Mouse (Mus musculus) lung, postnatal 0 days (tissue): ENCODE measurements around the gene Tmem176b. TPM values are rescaled to one million over a fixed set of nuclear protein-coding genes. Genes with fewer than 3 reads are reported as not detected.

Experiments
- ATAC-seq: fragments of 200-750 bp; cut with Nextera tagmentation; 2 replicates; pipeline ENCODE4 v1.8.0; 2017; ENCODE audit warnings: moderate library complexity
- DNase-seq: peaks from one replicate; pipeline ENCODE4 v3.0.0-alpha.2; 2016; ENCODE audit warnings: low spot score
- H3K27ac ChIP-seq: fragments of 300-500 bp; sonication (generic); 2 replicates; pipeline ENCODE4 v1.5.1; 2014; ENCODE audit warnings: antibody characterized with exemption, mild to moderate bottlenecking, low read length, mixed read lengths
- H3K27me3 ChIP-seq: fragments of 300-500 bp; sonication (generic); replicated peaks from 2 replicates; pipeline ENCODE4 v1.6.1; 2014; ENCODE audit warnings: low read length, mixed read lengths; ENCODE audit not compliant: insufficient read depth
- H3K36me3 ChIP-seq: fragments of 300-500 bp; sonication (generic); 2 replicates; pipeline ENCODE4 v1.6.1; 2014; ENCODE audit warnings: low read length, mixed read lengths; ENCODE audit not compliant: insufficient read depth
- H3K4me1 ChIP-seq: fragments of 300-500 bp; sonication (generic); 2 replicates; pipeline ENCODE4 v1.6.1; 2014; ENCODE audit warnings: antibody characterized with exemption, low read depth, low read length, mixed read lengths; ENCODE audit not compliant: insufficient read depth
- H3K4me2 ChIP-seq: fragments of 300-500 bp; sonication (generic); replicated peaks from 2 replicates; pipeline ENCODE4 v1.6.1; 2014; ENCODE audit warnings: low read depth, mild to moderate bottlenecking, low read length, moderate library complexity, mixed read lengths
- H3K4me3 ChIP-seq: fragments of 300-500 bp; sonication (generic); 2 replicates; pipeline ENCODE4 v1.5.1; 2014; ENCODE audit warnings: low read depth, low read length
- H3K9ac ChIP-seq: fragments of 300-500 bp; sonication (generic); replicated peaks from 2 replicates; pipeline ENCODE4 v1.6.1; 2014; ENCODE audit warnings: low read depth, mild to moderate bottlenecking
- H3K9me3 ChIP-seq: fragments of 300-500 bp; sonication (generic); 2 replicates; pipeline ENCODE4 v1.6.1; 2016; ENCODE audit warnings: low read length, mixed read lengths
- CTCF ChIP-seq: IDR thresholded peaks from 2 replicates; pipeline ENCODE4 v1.5.1; 2016; ENCODE audit warnings: antibody characterized with exemption, mild to moderate bottlenecking
- EP300 ChIP-seq: IDR thresholded peaks from 2 replicates; pipeline ENCODE4 v1.6.1; 2016; ENCODE audit warnings: antibody characterized with exemption, mild to moderate bottlenecking, control low read depth
- WGBS: fragments of 180-500 bp; shearing (Covaris S2); extraction: QIAGEN DNeasy Blood & Tissue Kit; methylation state at CpG from one replicate; pipeline ENCODE4 v1.1.7; 2014; 5-methylcytosine and 5-hydroxymethylcytosine counted together
- polyA plus RNA-seq: library from polyadenylated mRNA; unstranded; fragments of >200 nt; fragmentation: Nextera tagmentation; extraction: Ambion mirVana; gene quantifications from 2 replicates; pipeline ENCODE4 v1.2.1, GENCODE M21; 2015

Tmem176b gene
- polyA plus RNA-seq, 1 experiment from 2014 or later = 806 TPM

DNA sequence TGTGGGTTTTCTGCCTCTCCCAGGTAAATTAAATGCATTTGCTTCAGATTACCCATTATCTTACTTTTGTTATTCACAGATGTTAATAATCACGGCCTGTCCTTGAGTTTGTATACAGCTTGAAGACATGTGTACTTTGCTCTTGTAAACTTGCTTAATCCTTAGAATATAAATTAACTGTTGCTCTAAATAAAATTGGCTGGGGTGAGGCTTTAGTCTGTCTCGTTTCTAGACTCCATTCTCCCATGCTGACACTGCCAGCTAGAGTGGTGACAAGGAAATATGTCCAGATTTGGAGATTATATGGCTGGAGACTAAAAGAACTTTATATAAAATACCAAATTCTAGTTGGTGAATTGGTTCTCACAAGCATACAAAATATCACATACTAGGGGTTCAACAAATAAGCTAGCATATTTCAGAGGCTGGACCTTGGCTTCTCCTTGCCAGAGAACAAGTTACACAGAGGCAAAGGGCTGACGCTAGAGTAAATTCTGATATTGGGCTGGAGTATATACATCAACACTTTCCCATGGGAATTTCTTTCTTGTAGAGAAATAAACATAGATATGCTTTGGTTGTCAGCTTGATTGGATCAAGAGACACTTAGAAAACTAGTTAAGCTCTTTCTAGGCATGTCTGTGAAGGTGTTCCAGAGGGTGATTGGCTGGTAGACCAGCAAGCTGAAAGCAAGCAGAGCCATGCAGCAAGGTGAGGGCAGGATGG lies 31.6 kb downstream of the Tmem176b start:
- ATAC-seq = peak; percentile 82
- Histone ChIP-seq H3K4me1 (no peaks in the 10 kb centered on the region), H3K27ac (peak overlapping the region; percentile 61)

DNA sequence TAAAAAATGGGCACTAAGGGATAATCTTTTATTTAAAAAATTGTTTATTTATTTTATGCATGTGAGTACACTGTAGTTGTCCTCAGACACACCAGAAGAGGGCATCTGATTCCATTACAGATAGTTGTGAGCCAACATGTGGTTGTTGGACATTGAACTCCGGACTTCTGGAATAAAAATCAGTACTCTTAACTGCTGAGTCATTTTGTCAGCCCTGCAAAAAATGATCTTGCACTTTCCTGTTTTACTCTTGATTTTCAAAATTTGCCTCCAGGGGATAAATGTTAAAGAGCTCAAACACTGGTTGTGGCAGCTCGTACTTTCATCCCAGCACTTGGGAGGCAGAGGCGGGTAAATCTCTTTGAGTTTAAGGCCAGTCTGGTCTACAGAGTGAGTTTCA lies 34.5 kb downstream of the Tmem176b start:
- 88% methylated on average over 3 of the region's 3 CpGs for WGBS
- no peak overlapping the region for H3K4me2 ChIP-seq
- H3K27me3 ChIP-seq = no peaks in the 10 kb centered on the region
- no peaks in the 10 kb centered on the region for H3K9me3 ChIP-seq
- H3K27ac ChIP-seq = no peak overlapping the region
- ATAC-seq (no peak), DNase-seq (no peak)
- no peaks in the 10 kb centered on the region for H3K4me1 ChIP-seq
- no peaks in the 10 kb centered on the region for H3K36me3 ChIP-seq
- no peak for TF ChIP-seq EP300
- no peak overlapping the region for H3K9ac ChIP-seq
- no peak overlapping the region for H3K4me3 ChIP-seq

More for the DNA sequence above, 31.6 kb downstream of the Tmem176b start:
- Histone ChIP-seq H3K9me3 (no peaks in the 10 kb centered on the region), H3K4me3 (no peak overlapping the region), H3K36me3 (no peaks in the 10 kb centered on the region), H3K27me3 (no peaks in the 10 kb centered on the region), H3K4me2 (no peak overlapping the region), H3K9ac (no peak overlapping the region)
- DNase-seq = peak; percentile 88
- WGBS = 43% methylated on average over 3 of the region's 3 CpGs
- no peak for TF ChIP-seq CTCF
- peak; percentile 77 for TF ChIP-seq EP300

DNA sequence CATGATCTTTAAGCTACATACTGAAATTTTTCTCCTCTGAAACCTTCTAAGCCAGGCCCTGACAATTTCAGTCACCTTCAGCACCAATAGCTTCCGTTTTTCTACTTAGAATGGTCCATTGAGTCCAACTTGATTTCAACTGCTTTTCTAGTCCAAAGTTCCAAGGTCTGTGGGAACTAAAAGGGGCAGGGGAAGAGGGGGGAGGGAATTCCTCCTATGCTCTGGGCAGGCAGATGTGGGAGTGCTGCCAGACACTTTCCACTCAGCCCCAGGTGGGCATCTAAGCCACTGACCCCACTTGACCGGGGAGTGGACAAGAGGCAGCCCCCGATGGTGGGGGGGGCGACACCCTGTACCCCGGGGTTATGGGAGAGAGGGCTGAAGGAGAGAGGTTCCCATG lies 37.0 kb downstream of the Tmem176b start:
- no peaks in the 10 kb centered on the region for H3K4me1 ChIP-seq
- TF ChIP-seq EP300 = no peak
- TF ChIP-seq CTCF = no peak
- no peak overlapping the region for H3K9ac ChIP-seq
- ATAC-seq = no peak
- H3K36me3 ChIP-seq = no peaks in the 10 kb centered on the region
- 77% methylated on average over 5 of the region's 5 CpGs for WGBS
- no peak overlapping the region for H3K4me3 ChIP-seq
- no peaks in the 10 kb centered on the region for H3K9me3 ChIP-seq
- no peak overlapping the region for H3K27ac ChIP-seq
- H3K4me2 ChIP-seq = no peak overlapping the region
- no peak for DNase-seq
- H3K27me3 ChIP-seq = no peaks in the 10 kb centered on the region

DNA sequence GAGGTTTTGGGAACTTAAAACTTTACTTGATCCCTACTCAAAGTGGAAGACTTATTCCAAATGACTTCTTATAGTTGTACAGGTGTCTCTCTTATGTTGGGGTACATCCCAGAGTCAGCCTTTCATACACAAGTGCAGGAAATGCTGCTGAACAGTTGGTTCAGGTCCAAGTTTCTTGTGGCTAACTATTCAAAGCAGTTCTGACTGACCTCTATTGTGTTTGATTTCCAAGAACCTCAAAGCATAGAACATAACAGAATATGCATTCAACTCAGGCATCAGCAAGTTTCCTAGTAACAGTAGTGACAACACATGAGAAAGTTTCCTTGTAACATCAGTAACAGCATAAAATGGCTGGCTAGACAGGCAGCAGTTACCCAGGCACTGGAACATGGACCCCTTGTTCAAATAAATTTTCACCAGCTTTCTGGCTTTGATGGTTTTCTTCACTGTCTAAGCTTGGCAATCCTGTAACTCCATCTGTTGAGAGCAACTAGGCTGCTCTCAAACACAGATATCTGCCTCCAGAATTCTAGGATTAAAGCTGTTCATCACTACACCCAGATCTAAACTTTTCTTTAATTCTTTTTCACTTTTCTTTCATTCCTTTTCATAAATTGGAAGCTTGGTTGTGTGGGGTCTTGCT lies 37.8 kb downstream of the Tmem176b start:
- TF ChIP-seq CTCF = no peak
- TF ChIP-seq EP300 = no peak
- no peaks in the 10 kb centered on the region for H3K4me1 ChIP-seq
- ATAC-seq = no peak
- H3K4me2 ChIP-seq = no peak overlapping the region
- H3K4me3 ChIP-seq = no peak overlapping the region
- no peak overlapping the region for H3K9ac ChIP-seq
- DNase-seq = peak; percentile 14
- no peaks in the 10 kb centered on the region for H3K27me3 ChIP-seq
- H3K9me3 ChIP-seq = no peaks in the 10 kb centered on the region
- no peak overlapping the region for H3K27ac ChIP-seq
- H3K36me3 ChIP-seq = no peaks in the 10 kb centered on the region

DNA sequence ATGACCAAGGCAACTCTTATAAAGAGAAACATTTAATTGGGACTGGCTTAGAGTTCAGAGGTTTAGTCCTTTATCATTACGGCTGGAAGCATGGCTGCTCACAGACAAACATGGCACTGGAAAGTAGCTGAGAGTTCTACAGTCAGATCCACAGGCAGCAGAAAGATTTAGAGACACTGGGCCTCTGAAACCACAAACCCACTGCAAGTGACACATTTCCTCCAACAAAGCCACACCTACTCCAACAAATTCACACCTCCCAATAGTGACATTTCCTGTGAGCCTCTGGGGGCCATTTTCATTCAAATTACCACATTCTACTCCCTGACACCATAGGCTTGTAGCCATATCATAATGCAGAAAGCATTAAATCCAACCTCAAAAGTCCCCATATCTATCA lies 39.4 kb downstream of the Tmem176b start:
- H3K4me2 ChIP-seq = no peak overlapping the region
- H3K9ac ChIP-seq = no peak overlapping the region
- no peak overlapping the region for H3K4me3 ChIP-seq
- no peaks in the 10 kb centered on the region for H3K4me1 ChIP-seq
- no peaks in the 10 kb centered on the region for H3K9me3 ChIP-seq
- no peaks in the 10 kb centered on the region for H3K27me3 ChIP-seq
- 84% methylated on average over 1 of the region's 1 CpGs for WGBS
- H3K27ac ChIP-seq = no peak overlapping the region
- no peak for ATAC-seq
- no peaks in the 10 kb centered on the region for H3K36me3 ChIP-seq
- TF ChIP-seq CTCF (no peak), EP300 (no peak)
- DNase-seq = no peak

DNA sequence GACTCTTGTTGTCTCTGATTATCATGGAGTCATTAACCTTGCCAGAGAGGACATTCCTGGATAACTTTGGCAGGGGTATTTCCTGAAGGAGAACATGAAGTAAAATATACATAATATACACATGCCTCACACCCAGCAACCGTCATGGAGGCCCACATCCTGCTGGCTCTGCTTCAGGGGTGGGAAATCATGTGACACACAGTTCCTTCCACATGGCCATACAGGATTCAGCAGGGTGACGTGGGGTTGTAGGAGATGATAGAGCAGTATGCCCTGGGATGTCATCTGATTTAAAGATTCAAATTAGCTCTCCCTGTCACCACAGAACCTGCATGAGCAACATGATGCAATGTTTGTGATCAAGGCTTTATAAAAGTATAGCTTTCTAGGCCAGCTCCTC lies 53.4 kb downstream of the Tmem176b start:
- WGBS = 71% methylated on average over 2 of the region's 2 CpGs
- H3K9me3 ChIP-seq = no peaks in the 10 kb centered on the region
- H3K4me1 ChIP-seq = peaks cover 6% of the 10 kb centered on the region; the same call in 1 of the 2 replicates
- H3K4me3 ChIP-seq = no peak overlapping the region
- DNase-seq (no peak), ATAC-seq (no peak)
- H3K36me3 ChIP-seq = no peaks in the 10 kb centered on the region
- no peak overlapping the region for H3K4me2 ChIP-seq
- H3K9ac ChIP-seq = no peak overlapping the region
- TF ChIP-seq EP300 (no peak), CTCF (no peak)
- no peaks in the 10 kb centered on the region for H3K27me3 ChIP-seq
- no peak overlapping the region for H3K27ac ChIP-seq
